ENCODE assay signal across 10 mouse cellular contexts in the genomic region with DNA sequence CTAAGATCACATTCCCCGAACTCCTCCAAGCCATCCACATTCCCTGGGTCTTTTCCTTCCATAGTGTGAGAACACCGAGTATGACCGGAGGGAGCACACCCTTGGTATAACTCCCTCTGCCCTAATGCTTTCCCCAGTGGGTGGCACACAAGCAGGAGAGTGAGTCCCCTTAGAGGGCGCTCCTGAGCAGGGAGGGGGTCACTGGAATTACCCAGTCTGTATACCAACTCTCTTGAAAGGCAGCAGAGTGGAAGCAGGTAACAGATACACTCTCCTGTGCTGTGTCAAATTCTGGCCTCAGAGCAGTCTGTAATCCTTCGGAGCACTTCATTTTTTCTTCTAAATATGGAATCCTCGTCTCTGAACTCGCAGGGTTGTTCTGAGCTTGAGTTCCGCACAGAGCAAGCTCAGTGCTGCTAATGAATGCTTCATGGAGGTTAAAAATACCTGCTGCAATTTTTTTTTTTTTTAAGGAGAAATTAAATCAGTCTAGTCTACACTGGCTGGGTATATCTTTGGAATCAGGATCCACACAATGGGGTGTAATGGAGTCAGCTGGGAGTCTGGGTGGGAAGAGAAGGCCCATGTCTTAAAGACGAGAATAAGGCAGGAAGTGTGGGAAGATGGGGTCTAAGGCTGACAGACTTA.
DNase-seq lines count a peak whose midpoint lies in the region; ATAC-seq and TF ChIP-seq lines count a peak whose summit lies in the region.
"Had no signal": no experiment of that assay in that cellular context is flagged by ENCODE, and none has a peak within 500 bp of the region (broad histone marks: within the 10 kb centered on the region; RNA-seq: fewer than 3 reads in every experiment).

No protein-coding gene starts in this region.

- in situ Hi-C loops in CH12.LX (cut with MboI; ENCODE audit: low pct_ligation_motif_present, low pct_unique_long_range_greater_than_20kb, low sequenced_read_pairs) = no loop called here

- no peak for DNase-seq in heart, adult 18-20 months
- DNase-seq in CH12.LX (ENCODE audit: extremely low read depth) = no peak
- DNase-seq in midbrain, postnatal 0 days (ENCODE audit: low spot score) = no peak
- no peak for DNase-seq in layer of hippocampus, adult 8-10 months (ENCODE audit: low spot score in 2 of 2)

- peak overlapping the region; percentile 6; the same call in 1 of the 2 replicates for H3K27ac ChIP-seq in heart, embryonic 13.5 days (replicated peaks)
- no peak overlapping the region for H3K27ac ChIP-seq in CH12.LX (ENCODE audit: insufficient read depth, low read depth)
- no peak overlapping the region for H3K27ac ChIP-seq in bone marrow, adult 2 months (ENCODE audit: control insufficient read depth, insufficient read depth, low read depth, low read length, poor library complexity)
- no peak overlapping the region for H3K27ac ChIP-seq in midbrain, postnatal 0 days (ENCODE audit: low read depth, low read length)
- H3K27ac ChIP-seq: limb, embryonic 15.5 days; neural tube, embryonic 12.5 days had no signal

- TF ChIP-seq RAD21 in CH12.LX (IDR thresholded peaks at IDR 0.05; ENCODE audit: low read depth, low read length) = peak; percentile 21

- H3K4me1 ChIP-seq in heart, embryonic 13.5 days = peaks cover 25% of the 10 kb centered on the region
- H3K4me1 ChIP-seq in CH12.LX (ENCODE audit: control insufficient read depth in 1 of 2, insufficient read depth in 2 of 2) = peaks cover 0 to 29% of the 10 kb centered on the region in 2 experiments; a peak in 3 of 4 replicates
- no peaks in the 10 kb centered on the region; the same call in 1 of the 2 replicates for H3K4me1 ChIP-seq in bone marrow, adult 2 months (ENCODE audit: control insufficient read depth, insufficient read depth, low read length)
- H3K4me1 ChIP-seq in midbrain, postnatal 0 days (ENCODE audit: insufficient read depth, low read length) = no peaks in the 10 kb centered on the region
- H3K4me1 ChIP-seq: limb, embryonic 15.5 days had no signal

- no peak overlapping the region for H3K9ac ChIP-seq in heart, embryonic 13.5 days
- no peak overlapping the region for H3K9ac ChIP-seq in CH12.LX (ENCODE audit: insufficient read depth, low read depth)
- H3K9ac ChIP-seq in midbrain, postnatal 0 days (replicated peaks; ENCODE audit: low read length, poor library complexity, severe bottlenecking) = no peak overlapping the region
- H3K9ac ChIP-seq: limb, embryonic 15.5 days; neural tube, embryonic 12.5 days had no signal

- H3K4me3 ChIP-seq in heart, embryonic 13.5 days = no peak overlapping the region
- H3K4me3 ChIP-seq in CH12.LX (replicated peaks in 1 of 3; ENCODE audit: low read depth in 2 of 3, low read length in 2 of 3, poor library complexity in 1 of 3) = no peak overlapping the region
- H3K4me3 ChIP-seq in bone marrow, adult 2 months (replicated peaks; ENCODE audit: control insufficient read depth, low read depth, low read length) = no peak overlapping the region
- no peak overlapping the region for H3K4me3 ChIP-seq in midbrain, postnatal 0 days (ENCODE audit: low read depth, low read length)
- H3K4me3 ChIP-seq: limb, embryonic 15.5 days; neural tube, embryonic 12.5 days had no signal

- no peak for TF ChIP-seq POLR2A in CH12.LX (IDR thresholded peaks at IDR 0.05; ENCODE audit: low read depth, low read length)
- no peak for TF ChIP-seq POLR2A in bone marrow, adult 2 months (IDR thresholded peaks at IDR 0.05; ENCODE audit: borderline replicate concordance, control insufficient read depth, low read depth, low read length)

- no peaks in the 10 kb centered on the region for H3K9me3 ChIP-seq in heart, embryonic 13.5 days
- H3K9me3 ChIP-seq in CH12.LX (replicated peaks; ENCODE audit: low read length) = no peaks in the 10 kb centered on the region
- no peaks in the 10 kb centered on the region for H3K9me3 ChIP-seq in midbrain, postnatal 0 days (ENCODE audit: low read length)
- H3K9me3 ChIP-seq: limb, embryonic 15.5 days; neural tube, embryonic 12.5 days had no signal

- TF ChIP-seq EP300 in CH12.LX (IDR thresholded peaks at IDR 0.05; ENCODE audit: low read length) = no peak

- H3K4me2 ChIP-seq in heart, embryonic 13.5 days = no peak overlapping the region
- no peak overlapping the region for H3K4me2 ChIP-seq in CH12.LX (ENCODE audit: insufficient read depth, low read depth, poor library complexity, severe bottlenecking)
- H3K4me2 ChIP-seq in midbrain, postnatal 0 days (ENCODE audit: low read depth, low read length, poor library complexity, severe bottlenecking) = no peak overlapping the region
- H3K4me2 ChIP-seq: limb, embryonic 15.5 days; neural tube, embryonic 12.5 days had no signal

- dilution Hi-C loops in CH12.LX (cut with MboI; ENCODE audit: extremely low pct_ligation_motif_present, extremely low pct_unique_long_range_greater_than_20kb, low sequenced_read_pairs) = no loop called here

- TF ChIP-seq CTCF in CH12.LX (conservative IDR thresholded peaks at IDR 0.05 in 1 of 2, IDR thresholded peaks at IDR 0.05 in 1 of 2; ENCODE audit: low read depth in 2 of 2, low read length in 2 of 2) = peak in 1 of 2 experiments; percentile 63; a peak in 2 of 4 replicates
- TF ChIP-seq CTCF in bone marrow, adult 2 months (IDR thresholded peaks at IDR 0.05; ENCODE audit: control insufficient read depth, insufficient read depth, low read length) = peak; percentile 30; the same call in 1 of the 2 replicates
- no peak for TF ChIP-seq CTCF in midbrain, postnatal 0 days (IDR thresholded peaks at IDR 0.05)

- H3K36me3 ChIP-seq in heart, embryonic 13.5 days = peaks cover 48% of the 10 kb centered on the region
- peaks cover 68 to 92% of the 10 kb centered on the region in 2 experiments for H3K36me3 ChIP-seq in CH12.LX (replicated peaks in 1 of 2; ENCODE audit: control insufficient read depth in 1 of 2, insufficient read depth in 1 of 2, low read length in 1 of 2)
- no peaks in the 10 kb centered on the region for H3K36me3 ChIP-seq in midbrain, postnatal 0 days (ENCODE audit: insufficient read depth, low read length)

- no peaks in the 10 kb centered on the region for H3K27me3 ChIP-seq in heart, embryonic 13.5 days (replicated peaks)
- no peaks in the 10 kb centered on the region for H3K27me3 ChIP-seq in CH12.LX (replicated peaks)
- no peaks in the 10 kb centered on the region for H3K27me3 ChIP-seq in midbrain, postnatal 0 days (ENCODE audit: insufficient read depth, low read length)
- H3K27me3 ChIP-seq: limb, embryonic 15.5 days; neural tube, embryonic 12.5 days had no signal

- no peak; the same call in 1 of the 2 replicates for ATAC-seq in heart, embryonic 13.5 days (ENCODE audit: extremely low read depth, insufficient number of reproducible peaks, low FRiP score, low TSS enrichment)
- peak; percentile 24; the same call in 1 of the 2 replicates for ATAC-seq in neutrophil, adult 5-6 weeks (ENCODE audit: extremely low read depth, insufficient number of reproducible peaks, low FRiP score, poor library complexity, severe bottlenecking)
- ATAC-seq in midbrain, postnatal 0 days (ENCODE audit: low FRiP score) = no peak
- ATAC-seq: inflammation-experienced regulatory T-cells, adult 6 months had no signal

- WGBS in heart, embryonic 13.5 days = 60% methylated on average over 9 of the region's 9 CpGs
- WGBS in bone marrow, adult 2 months = 75% methylated on average over 9 of the region's 9 CpGs
- 84% methylated on average over 9 of the region's 9 CpGs for WGBS in midbrain, postnatal 0 days

- H3K79me2 ChIP-seq in CH12.LX (replicated peaks; ENCODE audit: control insufficient read depth, extremely low read depth, insufficient read depth, poor library complexity, severe bottlenecking) = peaks cover 18% of the 10 kb centered on the region

TF ChIP-seq in CH12.LX, 34 proteins besides CTCF, POLR2A, EP300 and RAD21:
- TF ChIP-seq SMC3 (IDR thresholded peaks at IDR 0.05; ENCODE audit: low read depth, low read length) (peak; percentile 39), MAFK (IDR thresholded peaks at IDR 0.05; ENCODE audit: insufficient replicate concordance, low read length) (no peak)
